Mouse (Mus musculus) CD4-positive, CD25-positive, alpha-beta regulatory T cell, adult 2 months (primary cell): Measurements from ENCODE around the gene Rabl6.

ENCODE experiments used
- DNase-seq: peaks from one replicate; pipeline ENCODE4 v3.0.0-alpha.2; 2012; ENCODE audit warnings: low read depth, low spot score

Gene Rabl6

GRCm38 (mm10) chr2:25596765-25597510 is 11.4 kb downstream of the Rabl6 start:
- no peak for DNase-seq

GRCm38 (mm10) chr2:25591863-25592262 is 16.5 kb downstream of the Rabl6 start:
- DNase-seq = peak; percentile 58

GRCm38 (mm10) chr2:25588227-25588907 is 20.0 kb downstream of the Rabl6 start:
- DNase-seq = no peak

GRCm38 (mm10) chr2:25587290-25587689 is 21.0 kb downstream of the Rabl6 start:
- DNase-seq = no peak

- no peak for DNase-seq
Measured at GRCm38 (mm10) chr2:25585601-25586000, 22.7 kb downstream of the Rabl6 start.

GRCm38 (mm10) chr2:25584856-25585255 is 23.5 kb downstream of the Rabl6 start:
- no peak for DNase-seq

GRCm38 (mm10) chr2:25584152-25584551 is 24.2 kb downstream of the Rabl6 start:
- DNase-seq = no peak

GRCm38 (mm10) chr2:25583571-25583970 is 24.8 kb downstream of the Rabl6 start:
- no peak for DNase-seq

- no peak for DNase-seq
Measured at GRCm38 (mm10) chr2:25583120-25583481, 25.2 kb downstream of the Rabl6 start.

- DNase-seq = peak; percentile 11
Measured at GRCm38 (mm10) chr2:25582466-25583119, 25.7 kb downstream of the Rabl6 start.

GRCm38 (mm10) chr2:25581901-25582301 is 26.4 kb downstream of the Rabl6 start:
- DNase-seq = no peak

- DNase-seq = peak; percentile 87
Measured at GRCm38 (mm10) chr2:25581294-25581864, 26.9 kb downstream of the Rabl6 start, which contains the start of gene Ajm1. Gene Ajm1 (minus strand): TSS chr2:25581757.

- DNase-seq = peak; percentile 26
Measured at GRCm38 (mm10) chr2:25580621-25581101, 27.7 kb downstream of the Rabl6 start.

- peak; percentile 85 for DNase-seq
Measured at GRCm38 (mm10) chr2:25579737-25580460, 28.4 kb downstream of the Rabl6 start.

- DNase-seq = peak; percentile 40
Measured at GRCm38 (mm10) chr2:25578796-25579736, 29.3 kb downstream of the Rabl6 start.

- DNase-seq = peak; percentile 50
Measured at GRCm38 (mm10) chr2:25577951-25578795, 30.1 kb downstream of the Rabl6 start.

- DNase-seq = peak; percentile 66
Measured at GRCm38 (mm10) chr2:25576965-25577891, 31.1 kb downstream of the Rabl6 start.
